Mouse (Mus musculus) splenic B cell, adult 2 months (primary cell): ENCODE data around the gene Itfg2.

Source experiments
- DNase-seq: peaks from one replicate; pipeline ENCODE4 v3.0.0-alpha.2; 2011; ENCODE audit warnings: low read depth, low spot score
- H3K27me3 ChIP-seq: 2 replicates; pipeline ENCODE4 v1.6.1; 2012; ENCODE audit warnings: mild to moderate bottlenecking, low read length, moderate library complexity, mixed read lengths; ENCODE audit not compliant: control insufficient read depth, poor library complexity, insufficient read depth, severe bottlenecking
- H3K36me3 ChIP-seq: 2 replicates; pipeline ENCODE4 v1.6.1; 2012; ENCODE audit warnings: mild to moderate bottlenecking, low read length, moderate library complexity, mixed read lengths; ENCODE audit not compliant: control insufficient read depth, poor library complexity, insufficient read depth, severe bottlenecking

The Itfg2 gene

GRCm38 (mm10) chr6:128424269-128425019, at the start of gene Itfg2:
Gene Itfg2 (minus strand): TSS chr6:128424931.
- H3K36me3 ChIP-seq = no peaks in the 10 kb centered on the region
- H3K27me3 ChIP-seq = no peaks in the 10 kb centered on the region
- peak; percentile 98 for DNase-seq

GRCm38 (mm10) chr6:128474112-128474511, 49.4 kb upstream of the Itfg2 start:
- Histone ChIP-seq H3K36me3 (no peaks in the 10 kb centered on the region), H3K27me3 (no peaks in the 10 kb centered on the region)
- DNase-seq = no peak

GRCm38 (mm10) chr6:128469451-128469850, 44.7 kb upstream of the Itfg2 start:
- peak; percentile 64 for DNase-seq
- H3K36me3 ChIP-seq = no peaks in the 10 kb centered on the region

GRCm38 (mm10) chr6:128467298-128467697, 42.6 kb upstream of the Itfg2 start:
- H3K36me3 ChIP-seq = no peaks in the 10 kb centered on the region
- H3K27me3 ChIP-seq = no peaks in the 10 kb centered on the region
- DNase-seq = peak; percentile 31

More at GRCm38 (mm10) chr6:128469451-128469850, 44.7 kb upstream of the Itfg2 start:
- no peaks in the 10 kb centered on the region for H3K27me3 ChIP-seq

- no peak for DNase-seq
- H3K36me3 ChIP-seq = no peaks in the 10 kb centered on the region
- no peaks in the 10 kb centered on the region for H3K27me3 ChIP-seq
Observed at GRCm38 (mm10) chr6:128466563-128466962, 41.8 kb upstream of the Itfg2 start.

GRCm38 (mm10) chr6:128466043-128466442, 41.3 kb upstream of the Itfg2 start:
- Histone ChIP-seq H3K27me3 (no peaks in the 10 kb centered on the region), H3K36me3 (no peaks in the 10 kb centered on the region)
- no peak for DNase-seq

GRCm38 (mm10) chr6:128464996-128465395, 40.3 kb upstream of the Itfg2 start:
- Histone ChIP-seq H3K27me3 (no peaks in the 10 kb centered on the region), H3K36me3 (no peaks in the 10 kb centered on the region)
- DNase-seq = no peak

GRCm38 (mm10) chr6:128461606-128462005, 36.9 kb upstream of the Itfg2 start:
- no peak for DNase-seq
- no peaks in the 10 kb centered on the region for H3K27me3 ChIP-seq
- no peaks in the 10 kb centered on the region for H3K36me3 ChIP-seq

- DNase-seq = no peak
- Histone ChIP-seq H3K36me3 (no peaks in the 10 kb centered on the region), H3K27me3 (no peaks in the 10 kb centered on the region)
Observed at GRCm38 (mm10) chr6:128460729-128461503, 36.2 kb upstream of the Itfg2 start.

- Histone ChIP-seq H3K36me3 (no peaks in the 10 kb centered on the region), H3K27me3 (no peaks in the 10 kb centered on the region)
- no peak for DNase-seq
Observed at GRCm38 (mm10) chr6:128460321-128460720, 35.6 kb upstream of the Itfg2 start.

GRCm38 (mm10) chr6:128457186-128457585, 32.5 kb upstream of the Itfg2 start:
- no peak for DNase-seq
- Histone ChIP-seq H3K27me3 (no peaks in the 10 kb centered on the region), H3K36me3 (no peaks in the 10 kb centered on the region)

GRCm38 (mm10) chr6:128455835-128456605, 31.3 kb upstream of the Itfg2 start:
- Histone ChIP-seq H3K36me3 (no peaks in the 10 kb centered on the region), H3K27me3 (no peaks in the 10 kb centered on the region)
- DNase-seq = no peak

GRCm38 (mm10) chr6:128447063-128447462, 22.3 kb upstream of the Itfg2 start:
- DNase-seq = no peak
- no peaks in the 10 kb centered on the region for H3K36me3 ChIP-seq
- H3K27me3 ChIP-seq = no peaks in the 10 kb centered on the region

GRCm38 (mm10) chr6:128445761-128446535, 21.2 kb upstream of the Itfg2 start:
- Histone ChIP-seq H3K27me3 (no peaks in the 10 kb centered on the region), H3K36me3 (no peaks in the 10 kb centered on the region)
- DNase-seq = peak; percentile 64
